Mouse (Mus musculus) kidney, embryonic 14.5 days (tissue): Measurements from ENCODE around the gene Ergic1. TPM values are rescaled to one million over a fixed set of nuclear protein-coding genes. Genes with fewer than 3 reads are reported as not detected.

ENCODE experiments used
- ATAC-seq: fragments of 200-750 bp; cut with Nextera tagmentation; 2 replicates; pipeline ENCODE4 v1.8.0; 2017; ENCODE audit warnings: moderate number of reproducible peaks, mild to moderate bottlenecking, moderate TSS enrichment, moderate library complexity; ENCODE audit not compliant: low FRiP score, low TSS enrichment
- H3K27ac ChIP-seq: fragments of 300-500 bp; sonication (generic); 2 replicates; pipeline ENCODE4 v1.5.1; 2014; ENCODE audit warnings: low read depth, mild to moderate bottlenecking, low read length, moderate library complexity, mixed read lengths
- H3K27me3 ChIP-seq: fragments of 300-500 bp; sonication (generic); 2 replicates; pipeline ENCODE4 v1.6.1; 2014; ENCODE audit warnings: mild to moderate bottlenecking, low read length; ENCODE audit not compliant: control insufficient read depth, insufficient read depth
- H3K36me3 ChIP-seq: fragments of 300-500 bp; sonication (generic); 2 replicates; pipeline ENCODE4 v1.6.1; 2014; ENCODE audit warnings: low read length, mixed read lengths; ENCODE audit not compliant: control insufficient read depth, insufficient read depth
- H3K4me1 ChIP-seq: fragments of 300-500 bp; sonication (generic); 2 replicates; pipeline ENCODE4 v1.6.1; 2014; ENCODE audit warnings: low read length, mixed read lengths; ENCODE audit not compliant: control insufficient read depth, insufficient read depth
- H3K4me2 ChIP-seq: fragments of 300-500 bp; sonication (generic); replicated peaks from 2 replicates; pipeline ENCODE4 v1.6.1; 2014; ENCODE audit warnings: low read depth, mild to moderate bottlenecking, low read length
- H3K4me3 ChIP-seq: fragments of 300-500 bp; sonication (generic); 2 replicates; pipeline ENCODE4 v1.5.1; 2014; ENCODE audit warnings: mild to moderate bottlenecking, low read length
- H3K9ac ChIP-seq: fragments of 300-500 bp; sonication (generic); 2 replicates; pipeline ENCODE4 v1.6.1; 2014; ENCODE audit warnings: low read depth, mild to moderate bottlenecking, low read length, moderate library complexity
- H3K9me3 ChIP-seq: fragments of 300-500 bp; sonication (generic); 2 replicates; pipeline ENCODE4 v1.6.1; 2016; ENCODE audit warnings: low read length; ENCODE audit not compliant: control insufficient read depth
- WGBS: fragments of 180-500 bp; shearing (Covaris S2); extraction: QIAGEN DNeasy Blood & Tissue Kit; methylation state at CpG from one replicate; pipeline ENCODE4 v1.1.7; 2014; 5-methylcytosine and 5-hydroxymethylcytosine counted together
- polyA plus RNA-seq: library from polyadenylated mRNA; unstranded; fragments of >200 nt; fragmentation: Nextera tagmentation; extraction: Ambion mirVana; gene quantifications from 2 replicates; pipeline ENCODE4 v1.2.1, GENCODE M21; 2014

Ergic1 gene
- polyA plus RNA-seq, 1 experiment from 2014 or later: 150 TPM

- Histone ChIP-seq H3K4me2 (no peak overlapping the region), H3K9me3 (no peaks in the 10 kb centered on the region), H3K27me3 (no peaks in the 10 kb centered on the region), H3K36me3 (peaks cover 33% of the 10 kb centered on the region), H3K4me3 (no peak overlapping the region), H3K9ac (no peak overlapping the region), H3K27ac (no peak overlapping the region), H3K4me1 (peaks cover 13% of the 10 kb centered on the region)
- no peak for ATAC-seq
- 78% methylated on average over 2 of the region's 2 CpGs for WGBS
Measured at GRCm38 (mm10) chr17:26606516-26606915, 45.2 kb downstream of the Ergic1 start.

GRCm38 (mm10) chr17:26608348-26608747 is 47.1 kb downstream of the Ergic1 start:
- Histone ChIP-seq H3K4me3 (no peak overlapping the region), H3K27ac (no peak overlapping the region), H3K4me2 (no peak overlapping the region), H3K4me1 (no peaks in the 10 kb centered on the region), H3K36me3 (peaks cover 40% of the 10 kb centered on the region), H3K9me3 (no peaks in the 10 kb centered on the region), H3K9ac (no peak overlapping the region), H3K27me3 (no peaks in the 10 kb centered on the region)
- 93% methylated on average over 3 of the region's 3 CpGs for WGBS
- no peak for ATAC-seq

GRCm38 (mm10) chr17:26608877-26609276 is 47.6 kb downstream of the Ergic1 start:
- Histone ChIP-seq H3K4me2 (no peak overlapping the region), H3K4me3 (no peak overlapping the region), H3K36me3 (peaks cover 45% of the 10 kb centered on the region), H3K27ac (no peak overlapping the region), H3K27me3 (no peaks in the 10 kb centered on the region), H3K4me1 (no peaks in the 10 kb centered on the region), H3K9me3 (no peaks in the 10 kb centered on the region), H3K9ac (no peak overlapping the region)
- 98% methylated on average over 8 of the region's 8 CpGs for WGBS
- ATAC-seq: no peak

GRCm38 (mm10) chr17:26609820-26610219 is 48.5 kb downstream of the Ergic1 start:
- peaks cover 52% of the 10 kb centered on the region for H3K36me3 ChIP-seq
- WGBS: 83% methylated on average over 8 of the region's 8 CpGs
- H3K9me3 ChIP-seq: no peaks in the 10 kb centered on the region
- H3K4me1 ChIP-seq: no peaks in the 10 kb centered on the region
- no peak overlapping the region for H3K9ac ChIP-seq
- no peak for ATAC-seq
- no peak overlapping the region for H3K27ac ChIP-seq
- no peaks in the 10 kb centered on the region for H3K27me3 ChIP-seq
- no peak overlapping the region for H3K4me3 ChIP-seq
- H3K4me2 ChIP-seq: no peak overlapping the region

- ATAC-seq: no peak
- no peak overlapping the region for H3K9ac ChIP-seq
- no peak overlapping the region for H3K4me3 ChIP-seq
- peaks cover 58% of the 10 kb centered on the region for H3K36me3 ChIP-seq
- no peaks in the 10 kb centered on the region for H3K9me3 ChIP-seq
- no peaks in the 10 kb centered on the region for H3K27me3 ChIP-seq
- no peaks in the 10 kb centered on the region for H3K4me1 ChIP-seq
- H3K27ac ChIP-seq: no peak overlapping the region
- 78% methylated on average over 7 of the region's 7 CpGs for WGBS
- H3K4me2 ChIP-seq: no peak overlapping the region
Measured at GRCm38 (mm10) chr17:26611328-26611727, 50.0 kb downstream of the Ergic1 start.

- Histone ChIP-seq H3K27ac (no peak overlapping the region), H3K9ac (no peak overlapping the region), H3K4me1 (no peaks in the 10 kb centered on the region), H3K4me3 (no peak overlapping the region), H3K36me3 (peaks cover 56% of the 10 kb centered on the region), H3K27me3 (no peaks in the 10 kb centered on the region), H3K4me2 (no peak overlapping the region), H3K9me3 (no peaks in the 10 kb centered on the region)
- ATAC-seq: no peak
- 91% methylated on average over 4 of the region's 4 CpGs for WGBS
Measured at GRCm38 (mm10) chr17:26611918-26612317, 50.6 kb downstream of the Ergic1 start.

- Histone ChIP-seq H3K27me3 (no peaks in the 10 kb centered on the region), H3K4me3 (no peak overlapping the region), H3K4me1 (no peaks in the 10 kb centered on the region), H3K9ac (no peak overlapping the region), H3K36me3 (peaks cover 61% of the 10 kb centered on the region), H3K27ac (no peak overlapping the region), H3K9me3 (no peaks in the 10 kb centered on the region), H3K4me2 (no peak overlapping the region)
- ATAC-seq: no peak
- WGBS: 82% methylated on average over 6 of the region's 6 CpGs
Measured at GRCm38 (mm10) chr17:26614286-26614685, 53.0 kb downstream of the Ergic1 start.

GRCm38 (mm10) chr17:26614708-26615486 is 53.6 kb downstream of the Ergic1 start:
- no peaks in the 10 kb centered on the region for H3K9me3 ChIP-seq
- no peaks in the 10 kb centered on the region for H3K27me3 ChIP-seq
- no peak for ATAC-seq
- H3K9ac ChIP-seq: no peak overlapping the region
- H3K27ac ChIP-seq: no peak overlapping the region
- no peak overlapping the region for H3K4me3 ChIP-seq
- WGBS: 88% methylated on average over 9 of the region's 9 CpGs
- no peaks in the 10 kb centered on the region for H3K4me1 ChIP-seq
- H3K4me2 ChIP-seq: no peak overlapping the region
- H3K36me3 ChIP-seq: peaks cover 61% of the 10 kb centered on the region

- Histone ChIP-seq H3K27ac (no peak overlapping the region), H3K4me3 (no peak overlapping the region), H3K9me3 (no peaks in the 10 kb centered on the region), H3K27me3 (no peaks in the 10 kb centered on the region), H3K9ac (no peak overlapping the region), H3K4me1 (no peaks in the 10 kb centered on the region), H3K36me3 (peaks cover 52% of the 10 kb centered on the region), H3K4me2 (no peak overlapping the region)
- 93% methylated on average over 2 of the region's 2 CpGs for WGBS
- ATAC-seq: 0 out of 2 replicates have a peak, but pooled peaks have one; percentile 57
Measured at GRCm38 (mm10) chr17:26616696-26617095, 55.4 kb downstream of the Ergic1 start.
